Mouse (Mus musculus): ENCODE results near the gene Cep126.

DNA sequence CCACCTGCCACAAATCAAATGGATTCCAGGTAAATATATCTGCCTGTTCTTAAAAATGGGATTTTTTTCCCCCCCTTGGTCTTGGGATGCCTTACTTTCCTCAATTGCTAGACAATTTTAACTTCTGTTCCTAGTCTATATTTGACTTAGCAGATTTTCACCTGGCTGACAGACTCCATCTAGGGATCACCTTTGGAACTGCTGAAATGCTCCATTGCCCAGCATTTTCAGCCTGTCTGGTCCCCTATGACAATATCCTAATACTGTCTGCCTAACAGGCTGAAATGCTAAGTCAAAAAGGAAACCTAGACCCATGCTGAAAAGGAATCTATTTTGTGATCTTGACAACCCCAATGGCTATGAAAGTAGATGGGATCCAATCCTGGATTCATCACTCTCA is 59.7 kb downstream of the Cep126 start:
- TF ChIP-seq CTCF (IDR thresholded peaks at IDR 0.05; ENCODE audit: low read depth, low read length) (no peak), POLR2A (IDR thresholded peaks at IDR 0.05; ENCODE audit: insufficient read depth, low read length) (no peak), EP300 (IDR thresholded peaks at IDR 0.05; ENCODE audit: insufficient read depth, low read depth, low read length) (no peak)
